Mouse (Mus musculus) liver, embryonic 16.5 days (tissue): ENCODE results near the gene Agbl4. TPM values are rescaled to one million over a fixed set of nuclear protein-coding genes. Genes with fewer than 3 reads are reported as not detected.

Source experiments
- ATAC-seq: fragments of 200-750 bp; cut with Nextera tagmentation; 2 replicates; pipeline ENCODE4 v1.8.0; 2017; ENCODE audit warnings: low read depth, mild to moderate bottlenecking, moderate number of reproducible peaks, moderate library complexity
- H3K27ac ChIP-seq: fragments of 300-500 bp; sonication (generic); 2 replicates; pipeline ENCODE4 v1.5.1; 2014; ENCODE audit warnings: mild to moderate bottlenecking, low read length
- H3K27me3 ChIP-seq: fragments of 300-500 bp; sonication (generic); 2 replicates; pipeline ENCODE4 v1.6.1; 2014; ENCODE audit warnings: low read depth, low read length, mixed read lengths; ENCODE audit not compliant: control insufficient read depth, insufficient read depth
- H3K36me3 ChIP-seq: fragments of 300-500 bp; sonication (generic); 2 replicates; pipeline ENCODE4 v1.6.1; 2014; ENCODE audit warnings: mild to moderate bottlenecking; ENCODE audit not compliant: control insufficient read depth, insufficient read depth
- H3K4me1 ChIP-seq: fragments of 300-500 bp; sonication (generic); 2 replicates; pipeline ENCODE4 v1.6.1; 2014; ENCODE audit warnings: low read depth, low read length, mixed read lengths; ENCODE audit not compliant: control insufficient read depth
- H3K4me2 ChIP-seq: fragments of 300-500 bp; sonication (generic); 2 replicates; pipeline ENCODE4 v1.6.1; 2014; ENCODE audit warnings: low read depth, low read length, mixed read lengths
- H3K4me3 ChIP-seq: fragments of 300-500 bp; sonication (generic); 2 replicates; pipeline ENCODE4 v1.5.1; 2014; ENCODE audit warnings: low read depth, mild to moderate bottlenecking, low read length
- H3K9ac ChIP-seq: fragments of 300-500 bp; sonication (generic); 2 replicates; pipeline ENCODE4 v1.6.1; 2014; ENCODE audit warnings: low read depth, low read length
- H3K9me3 ChIP-seq: fragments of 300-500 bp; sonication (generic); replicated peaks from 2 replicates; pipeline ENCODE4 v1.6.1; 2016; ENCODE audit warnings: low read length; ENCODE audit not compliant: control insufficient read depth
- WGBS: fragments of 180-500 bp; shearing (Covaris S2); extraction: QIAGEN DNeasy Blood & Tissue Kit; methylation state at CpG from one replicate; pipeline ENCODE4 v1.1.7; 2014; ENCODE audit not compliant: insufficient replicate concordance; 5-methylcytosine and 5-hydroxymethylcytosine counted together
- polyA plus RNA-seq: library from polyadenylated mRNA; unstranded; fragments of >200 nt; fragmentation: Nextera tagmentation; extraction: Ambion mirVana; gene quantifications from 2 replicates; pipeline ENCODE4 v1.2.1, GENCODE M21; 2015

The Agbl4 gene
- polyA plus RNA-seq, 1 experiment from 2014 or later, result not detected

- Histone ChIP-seq H3K4me3 (no peak overlapping the region), H3K36me3 (no peaks in the 10 kb centered on the region), H3K4me2 (no peak overlapping the region), H3K27me3 (no peaks in the 10 kb centered on the region), H3K9ac (no peak overlapping the region), H3K9me3 (no peaks in the 10 kb centered on the region), H3K27ac (no peak overlapping the region), H3K4me1 (no peaks in the 10 kb centered on the region)
- no peak for ATAC-seq
- 50% methylated on average over 11 of the region's 11 CpGs for WGBS
Observed at GRCm38 (mm10) chr4:111327760-111328373, 930.4 kb downstream of the Agbl4 start.

- no peaks in the 10 kb centered on the region for H3K36me3 ChIP-seq
- no peaks in the 10 kb centered on the region for H3K4me1 ChIP-seq
- WGBS, result 61% methylated on average over 4 of the region's 4 CpGs
- no peaks in the 10 kb centered on the region for H3K27me3 ChIP-seq
- no peak overlapping the region for H3K27ac ChIP-seq
- no peak overlapping the region for H3K4me3 ChIP-seq
- H3K9me3 ChIP-seq, result no peaks in the 10 kb centered on the region
- no peak overlapping the region for H3K9ac ChIP-seq
- ATAC-seq, result no peak
- no peak overlapping the region for H3K4me2 ChIP-seq
Observed at GRCm38 (mm10) chr4:111329501-111329900, 932.0 kb downstream of the Agbl4 start.

DNA sequence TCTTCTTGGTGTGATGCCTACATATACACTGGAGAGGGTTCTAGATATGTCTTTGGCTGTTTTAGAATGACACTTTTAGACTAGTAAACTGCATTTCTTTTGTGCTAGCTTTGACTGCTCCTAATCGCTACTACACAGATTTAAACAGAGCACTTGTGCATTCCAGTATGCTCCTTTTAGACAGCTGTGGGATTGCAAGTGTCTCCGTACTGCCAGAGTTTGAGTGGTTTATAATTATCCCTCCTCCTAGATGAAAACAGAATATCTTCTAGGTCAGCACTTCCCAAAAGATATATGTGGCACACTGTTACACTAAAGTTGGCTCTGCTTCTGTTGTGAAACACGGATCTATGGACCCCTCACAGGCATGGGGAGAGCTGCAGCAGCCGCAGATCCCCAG lies 935.4 kb downstream of the Agbl4 start:
- Histone ChIP-seq H3K9ac (no peak overlapping the region), H3K27me3 (no peaks in the 10 kb centered on the region), H3K27ac (no peak overlapping the region), H3K4me2 (no peak overlapping the region), H3K36me3 (no peaks in the 10 kb centered on the region), H3K4me1 (no peaks in the 10 kb centered on the region), H3K4me3 (no peak overlapping the region), H3K9me3 (no peaks in the 10 kb centered on the region)
- WGBS, result 65% methylated on average over 4 of the region's 4 CpGs
- no peak for ATAC-seq

- no peaks in the 10 kb centered on the region for H3K27me3 ChIP-seq
- H3K9me3 ChIP-seq, result no peaks in the 10 kb centered on the region
- ATAC-seq, result no peak
- no peak overlapping the region for H3K4me3 ChIP-seq
- H3K4me1 ChIP-seq, result no peaks in the 10 kb centered on the region
- 37% methylated on average over 4 of the region's 4 CpGs for WGBS
- H3K27ac ChIP-seq, result no peak overlapping the region
- H3K36me3 ChIP-seq, result no peaks in the 10 kb centered on the region
- H3K4me2 ChIP-seq, result no peak overlapping the region
- H3K9ac ChIP-seq, result no peak overlapping the region
Observed at GRCm38 (mm10) chr4:111349965-111350364, 952.5 kb downstream of the Agbl4 start.

DNA sequence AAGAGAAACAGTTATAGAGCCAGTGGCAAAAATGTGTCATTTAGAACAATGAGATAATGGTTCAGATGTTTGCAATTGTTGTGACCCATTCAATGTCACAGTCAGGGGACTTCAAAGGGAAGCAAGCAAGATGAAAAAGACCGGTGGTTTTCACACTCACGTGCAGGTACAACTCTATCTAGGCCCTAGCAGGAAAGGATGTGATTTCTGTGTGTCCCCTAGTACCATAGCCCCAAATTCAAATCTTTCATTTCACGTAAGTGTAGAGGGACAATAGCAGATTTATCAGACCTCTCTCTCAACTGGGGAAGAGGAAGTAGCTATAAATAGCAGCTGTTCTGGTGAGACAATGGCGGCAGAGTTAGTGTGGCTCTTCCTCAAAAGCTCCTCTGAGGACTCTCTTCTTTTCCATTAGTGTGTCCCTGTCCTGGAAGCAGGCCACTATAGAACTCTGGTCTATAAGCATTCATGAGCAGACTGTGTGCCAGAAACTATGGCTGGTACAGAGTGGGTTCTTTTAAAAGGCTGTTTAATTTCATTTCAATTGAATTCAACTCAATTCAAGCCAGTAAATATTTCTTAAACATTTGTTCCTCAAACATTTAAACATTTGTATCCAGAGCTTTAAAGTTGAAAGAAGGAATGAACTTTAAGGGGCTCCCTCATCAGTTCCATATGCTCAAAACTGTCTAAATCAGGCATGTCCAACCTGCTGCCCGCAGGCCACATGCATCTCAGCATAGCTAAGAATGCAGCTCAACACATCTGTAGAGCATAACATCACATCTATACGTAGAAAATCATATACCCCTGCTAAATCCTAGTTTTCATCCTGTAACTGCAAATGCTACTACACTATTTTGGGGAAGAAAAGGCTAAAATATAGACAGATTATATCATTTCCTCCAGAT lies 953.4 kb downstream of the Agbl4 start:
- Histone ChIP-seq H3K27ac (no peak overlapping the region), H3K9ac (no peak overlapping the region), H3K36me3 (no peaks in the 10 kb centered on the region), H3K27me3 (no peaks in the 10 kb centered on the region), H3K4me1 (no peaks in the 10 kb centered on the region), H3K4me2 (no peak overlapping the region), H3K4me3 (no peak overlapping the region), H3K9me3 (no peaks in the 10 kb centered on the region)
- ATAC-seq, result no peak
- WGBS, result 28% methylated on average over 6 of the region's 6 CpGs

DNA sequence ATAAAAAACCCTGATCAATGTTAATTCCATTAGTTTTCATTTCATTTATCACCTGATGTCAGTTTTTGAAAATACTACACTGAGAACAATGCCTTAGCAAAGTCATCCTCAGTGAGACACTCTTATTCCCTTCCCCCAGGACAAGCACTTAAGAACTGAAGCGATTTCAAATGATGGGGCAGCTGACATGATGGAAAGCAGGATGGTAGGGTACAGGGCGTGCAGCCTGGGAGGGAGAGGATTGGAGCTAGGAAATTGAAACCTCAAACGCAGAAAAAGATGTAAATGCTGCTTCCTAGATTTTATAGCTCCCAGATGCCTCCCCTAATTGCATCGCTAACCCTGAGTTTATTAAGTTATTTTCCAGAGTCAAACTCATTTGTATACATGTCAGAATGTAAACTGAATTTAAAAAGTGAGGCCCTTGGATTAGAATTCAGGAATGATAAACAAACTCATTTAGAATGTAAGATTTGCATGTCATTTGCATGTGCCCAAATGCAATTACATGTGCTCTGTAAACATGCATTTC lies 959.2 kb downstream of the Agbl4 start:
- Histone ChIP-seq H3K27ac (no peak overlapping the region), H3K9me3 (no peaks in the 10 kb centered on the region), H3K27me3 (no peaks in the 10 kb centered on the region), H3K4me1 (no peaks in the 10 kb centered on the region), H3K4me2 (no peak overlapping the region), H3K9ac (no peak overlapping the region), H3K4me3 (no peak overlapping the region), H3K36me3 (no peaks in the 10 kb centered on the region)
- WGBS, result 60% methylated on average over 4 of the region's 4 CpGs
- ATAC-seq, result no peak

- H3K4me2 ChIP-seq, result no peak overlapping the region
- H3K27me3 ChIP-seq, result no peaks in the 10 kb centered on the region
- no peak for ATAC-seq
- H3K36me3 ChIP-seq, result no peaks in the 10 kb centered on the region
- no peaks in the 10 kb centered on the region for H3K4me1 ChIP-seq
- H3K4me3 ChIP-seq, result no peak overlapping the region
- no peak overlapping the region for H3K9ac ChIP-seq
- no peak overlapping the region for H3K27ac ChIP-seq
- 51% methylated on average over 3 of the region's 3 CpGs for WGBS
- no peaks in the 10 kb centered on the region for H3K9me3 ChIP-seq
Observed at GRCm38 (mm10) chr4:111357176-111357575, 959.7 kb downstream of the Agbl4 start.

DNA sequence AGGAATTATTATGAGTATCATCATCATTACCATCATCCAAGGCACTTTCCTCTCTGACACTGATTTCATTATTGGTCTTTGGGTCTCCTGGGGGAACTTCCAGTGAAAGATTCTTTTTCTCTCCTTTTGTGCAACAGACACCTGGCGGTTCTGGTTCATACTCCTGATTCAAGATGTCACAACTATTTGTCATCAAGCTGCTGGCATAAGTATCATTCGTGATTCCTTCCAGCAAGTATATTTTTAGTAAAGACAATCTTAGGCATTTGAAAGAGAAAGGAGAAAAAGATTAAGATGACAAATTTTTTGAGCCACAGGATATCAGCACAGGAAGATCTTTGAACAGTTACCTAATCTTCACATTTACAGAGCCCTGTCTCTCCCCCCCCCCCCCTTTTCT lies 966.7 kb downstream of the Agbl4 start:
- H3K9ac ChIP-seq, result no peak overlapping the region
- no peak for ATAC-seq
- no peaks in the 10 kb centered on the region for H3K27me3 ChIP-seq
- H3K4me3 ChIP-seq, result no peak overlapping the region
- WGBS, result 44% methylated on average over 2 of the region's 2 CpGs
- H3K27ac ChIP-seq, result no peak overlapping the region
- H3K4me2 ChIP-seq, result no peak overlapping the region
- no peaks in the 10 kb centered on the region for H3K36me3 ChIP-seq
- H3K4me1 ChIP-seq, result no peaks in the 10 kb centered on the region
- H3K9me3 ChIP-seq, result no peaks in the 10 kb centered on the region

GRCm38 (mm10) chr4:111367771-111368170 lies 970.3 kb downstream of the Agbl4 start:
- ATAC-seq, result no peak
- H3K4me3 ChIP-seq, result no peak overlapping the region
- no peaks in the 10 kb centered on the region for H3K27me3 ChIP-seq
- no peaks in the 10 kb centered on the region for H3K4me1 ChIP-seq
- H3K36me3 ChIP-seq, result no peaks in the 10 kb centered on the region
- H3K9me3 ChIP-seq, result no peaks in the 10 kb centered on the region
- H3K9ac ChIP-seq, result no peak overlapping the region
- H3K4me2 ChIP-seq, result no peak overlapping the region
- no peak overlapping the region for H3K27ac ChIP-seq
- WGBS, result 41% methylated on average over 2 of the region's 2 CpGs
